Mouse (Mus musculus): Measurements from ENCODE around the gene Coro1a. TPM values are rescaled to one million over a fixed set of nuclear protein-coding genes. Genes with fewer than 3 reads are reported as not detected.
A peak's percentile ranks its signal among the peaks of the same experiment; 100 is the strongest.

Coro1a gene
- polyA plus RNA-seq, 1 experiment from 2014 or later: 21.5 TPM

DNA sequence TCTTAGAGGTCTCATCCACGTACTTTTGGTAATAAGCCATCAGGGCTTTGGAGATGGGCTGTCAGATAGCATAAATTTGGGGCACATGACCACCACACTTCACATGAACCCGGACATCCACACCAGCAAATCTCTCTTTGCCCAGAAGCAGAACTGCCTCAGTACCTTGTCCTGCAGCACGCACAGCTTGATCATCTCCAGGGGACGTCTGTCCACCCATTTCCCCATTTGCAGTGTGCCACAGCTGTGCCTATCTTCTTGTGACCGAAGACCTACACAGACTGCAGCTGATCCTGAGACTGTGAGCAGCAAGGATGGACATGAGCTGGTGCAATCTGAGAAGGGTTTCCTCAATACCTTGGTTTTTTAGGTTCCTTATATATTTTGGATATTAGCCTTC lies 18.1 kb upstream of the Coro1a start:
- Histone ChIP-seq H3K27ac (ENCODE audit: low read depth, low read length) (no peak overlapping the region), H3K9ac (ENCODE audit: low read depth, low read length) (no peak overlapping the region), H3K4me1 (replicated peaks; ENCODE audit: control insufficient read depth, insufficient read depth, low read length) (no peaks in the 10 kb centered on the region), H3K36me3 (ENCODE audit: control insufficient read depth, insufficient read depth) (no peaks in the 10 kb centered on the region), H3K27me3 (replicated peaks; ENCODE audit: control insufficient read depth, insufficient read depth, low read length) (no peaks in the 10 kb centered on the region), H3K9me3 (ENCODE audit: control insufficient read depth) (no peaks in the 10 kb centered on the region), H3K4me3 (ENCODE audit: low read depth, low read length) (no peak overlapping the region), H3K4me2 (replicated peaks; ENCODE audit: low read depth) (no peak overlapping the region)
- ATAC-seq: no peak
- 76% methylated on average over 5 of the region's 5 CpGs for WGBS
- no peak for TF ChIP-seq CTCF (IDR thresholded peaks at IDR 0.05; ENCODE audit: low read depth)

DNA sequence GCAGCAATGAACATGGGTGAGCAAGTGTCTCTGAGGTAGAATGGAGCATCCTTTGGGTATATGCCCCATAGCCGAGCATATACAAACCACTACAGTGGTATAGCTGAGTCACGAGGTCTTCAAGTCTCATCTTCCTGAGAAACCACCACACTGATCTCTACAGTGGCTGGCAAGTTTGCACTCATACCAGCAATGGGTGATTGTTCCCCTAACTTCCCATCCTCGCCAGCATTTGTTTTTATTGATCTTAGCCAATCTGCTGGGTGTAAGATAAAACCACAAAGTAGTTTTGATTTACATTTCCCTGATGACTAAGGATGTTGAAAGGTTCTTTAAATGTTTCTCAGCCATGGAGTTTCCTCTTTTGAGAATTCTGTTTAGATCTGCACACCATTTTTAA lies 17.5 kb upstream of the Coro1a start:
- no peak overlapping the region for H3K9ac ChIP-seq (ENCODE audit: low read depth, low read length)
- H3K27me3 ChIP-seq (replicated peaks; ENCODE audit: control insufficient read depth, insufficient read depth, low read length): no peaks in the 10 kb centered on the region
- 61% methylated on average over 3 of the region's 3 CpGs for WGBS
- no peak overlapping the region for H3K4me3 ChIP-seq (ENCODE audit: low read depth, low read length)
- H3K4me2 ChIP-seq (replicated peaks; ENCODE audit: low read depth): no peak overlapping the region
- TF ChIP-seq CTCF (IDR thresholded peaks at IDR 0.05; ENCODE audit: low read depth): no peak
- no peak for ATAC-seq
- no peaks in the 10 kb centered on the region for H3K9me3 ChIP-seq (ENCODE audit: control insufficient read depth)
- H3K36me3 ChIP-seq (ENCODE audit: control insufficient read depth, insufficient read depth): no peaks in the 10 kb centered on the region
- no peaks in the 10 kb centered on the region for H3K4me1 ChIP-seq (replicated peaks; ENCODE audit: control insufficient read depth, insufficient read depth, low read length)
- no peak overlapping the region for H3K27ac ChIP-seq (ENCODE audit: low read depth, low read length)

DNA sequence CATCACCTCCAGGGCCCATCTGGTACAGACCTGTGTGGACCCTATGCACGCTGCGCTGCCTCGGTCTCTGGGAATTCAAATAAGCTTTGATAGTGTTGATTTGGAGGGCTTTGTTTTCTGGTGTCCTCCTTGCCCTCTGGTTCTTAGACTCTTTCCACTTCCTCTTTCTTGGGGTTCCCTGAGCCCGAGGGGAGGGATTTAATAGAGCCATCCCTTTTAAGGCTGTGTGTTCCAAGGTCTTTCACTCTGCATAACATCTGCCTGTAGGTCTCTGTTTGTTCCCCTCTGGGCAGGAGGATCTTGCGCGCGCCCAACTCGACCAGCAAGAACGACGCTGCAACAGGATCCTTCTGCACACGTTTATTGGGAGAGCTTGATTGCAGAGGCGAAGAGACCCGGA lies 14.0 kb upstream of the Coro1a start:
- Histone ChIP-seq H3K36me3 (ENCODE audit: control insufficient read depth, insufficient read depth) (no peaks in the 10 kb centered on the region), H3K4me2 (replicated peaks; ENCODE audit: low read depth) (no peak overlapping the region), H3K9ac (ENCODE audit: low read depth, low read length) (no peak overlapping the region), H3K4me3 (ENCODE audit: low read depth, low read length) (no peak overlapping the region), H3K4me1 (replicated peaks; ENCODE audit: control insufficient read depth, insufficient read depth, low read length) (no peaks in the 10 kb centered on the region), H3K9me3 (ENCODE audit: control insufficient read depth) (no peaks in the 10 kb centered on the region), H3K27me3 (replicated peaks; ENCODE audit: control insufficient read depth, insufficient read depth, low read length) (no peaks in the 10 kb centered on the region), H3K27ac (ENCODE audit: low read depth, low read length) (no peak overlapping the region)
- 90% methylated on average over 13 of the region's 13 CpGs for WGBS
- no peak for TF ChIP-seq CTCF (IDR thresholded peaks at IDR 0.05; ENCODE audit: low read depth)
- no peak for ATAC-seq

DNA sequence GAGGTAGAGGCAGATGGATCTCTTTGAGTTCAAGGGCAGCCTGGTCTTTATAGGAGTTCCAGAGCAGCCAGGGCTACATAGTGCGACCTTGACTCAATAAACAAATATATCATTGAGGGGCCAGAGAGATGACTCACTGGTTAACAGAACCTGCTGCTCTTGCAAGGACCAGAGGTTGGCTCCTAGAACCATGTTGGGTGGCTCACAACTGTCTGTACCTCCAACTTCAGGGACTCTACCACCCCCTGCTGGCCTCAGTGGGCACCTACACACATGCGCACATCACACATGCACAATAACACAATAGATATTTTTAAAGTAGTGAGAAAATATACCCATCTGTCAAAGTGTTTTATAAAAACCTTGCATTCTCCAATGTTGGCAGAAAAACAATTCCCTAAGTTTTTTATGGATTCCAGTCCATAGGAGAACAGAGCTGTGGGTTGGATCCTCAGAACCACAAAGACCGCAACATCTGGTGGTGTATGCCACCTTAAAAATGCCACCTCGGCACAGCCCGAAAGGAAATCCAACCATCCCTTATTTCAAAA lies 11.3 kb upstream of the Coro1a start:
- TF ChIP-seq CTCF (IDR thresholded peaks at IDR 0.05; ENCODE audit: low read depth): 0 out of 2 replicates have a peak, but pooled peaks have one; percentile 35
- no peak overlapping the region for H3K4me2 ChIP-seq (replicated peaks; ENCODE audit: low read depth)
- no peaks in the 10 kb centered on the region for H3K9me3 ChIP-seq (ENCODE audit: control insufficient read depth)
- H3K27ac ChIP-seq (ENCODE audit: low read depth, low read length): no peak overlapping the region
- no peaks in the 10 kb centered on the region for H3K36me3 ChIP-seq (ENCODE audit: control insufficient read depth, insufficient read depth)
- no peaks in the 10 kb centered on the region for H3K27me3 ChIP-seq (replicated peaks; ENCODE audit: control insufficient read depth, insufficient read depth, low read length)
- 94% methylated on average over 5 of the region's 5 CpGs for WGBS
- no peak overlapping the region for H3K4me3 ChIP-seq (ENCODE audit: low read depth, low read length)
- no peak overlapping the region for H3K9ac ChIP-seq (ENCODE audit: low read depth, low read length)
- ATAC-seq: no peak
- no peaks in the 10 kb centered on the region for H3K4me1 ChIP-seq (replicated peaks; ENCODE audit: control insufficient read depth, insufficient read depth, low read length)

DNA sequence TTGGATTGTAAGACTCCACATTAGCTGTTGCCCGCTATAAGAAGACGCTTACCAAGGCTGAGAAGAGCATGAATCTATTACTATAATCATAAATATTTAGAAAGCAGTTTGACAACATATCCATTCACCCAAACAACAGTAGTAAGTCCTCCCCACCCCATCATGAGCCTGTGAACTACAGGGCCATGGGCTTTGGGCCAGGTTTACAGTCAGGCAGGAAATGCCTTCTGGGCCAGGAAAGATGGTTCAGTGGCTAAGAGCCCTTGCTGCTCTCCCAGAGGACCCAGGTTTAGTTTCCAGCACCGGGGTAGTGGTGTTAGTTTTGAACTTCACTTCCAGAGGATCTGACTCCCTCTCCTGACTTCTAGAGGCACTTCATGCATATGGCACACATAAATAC lies 10.0 kb upstream of the Coro1a start:
- Histone ChIP-seq H3K36me3 (ENCODE audit: control insufficient read depth, insufficient read depth) (no peaks in the 10 kb centered on the region), H3K27me3 (replicated peaks; ENCODE audit: control insufficient read depth, insufficient read depth, low read length) (no peaks in the 10 kb centered on the region), H3K9me3 (ENCODE audit: control insufficient read depth) (no peaks in the 10 kb centered on the region), H3K4me3 (ENCODE audit: low read depth, low read length) (no peak overlapping the region), H3K4me1 (replicated peaks; ENCODE audit: control insufficient read depth, insufficient read depth, low read length) (no peaks in the 10 kb centered on the region), H3K4me2 (replicated peaks; ENCODE audit: low read depth) (no peak overlapping the region), H3K27ac (ENCODE audit: low read depth, low read length) (no peak overlapping the region; the same call in 1 of the 2 replicates), H3K9ac (ENCODE audit: low read depth, low read length) (no peak overlapping the region)
- no peak for TF ChIP-seq CTCF (IDR thresholded peaks at IDR 0.05; ENCODE audit: low read depth)
- WGBS: 63% methylated on average over 3 of the region's 3 CpGs
- ATAC-seq: no peak

DNA sequence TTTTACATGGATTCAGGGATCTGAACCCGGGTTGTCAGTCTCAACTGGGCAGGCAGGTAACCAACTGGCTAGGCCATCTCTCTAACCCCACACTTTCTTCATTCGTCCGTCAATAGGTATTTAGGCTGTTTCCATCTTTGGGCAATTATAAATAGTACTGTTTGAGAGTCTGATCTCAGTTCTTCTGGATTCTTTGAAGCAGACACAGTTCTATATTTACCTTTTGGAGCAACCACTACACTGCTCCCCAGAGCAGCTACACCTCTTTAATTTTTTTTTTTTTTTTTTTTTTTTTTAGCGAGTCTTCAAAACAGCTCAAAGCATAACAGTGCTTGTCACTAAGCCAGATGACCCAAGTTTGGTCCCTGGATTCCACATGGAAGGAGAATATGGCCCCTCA lies 8.1 kb upstream of the Coro1a start:
- no peaks in the 10 kb centered on the region for H3K36me3 ChIP-seq (ENCODE audit: control insufficient read depth, insufficient read depth)
- no peak overlapping the region for H3K9ac ChIP-seq (ENCODE audit: low read depth, low read length)
- H3K4me1 ChIP-seq (replicated peaks; ENCODE audit: control insufficient read depth, insufficient read depth, low read length): no peaks in the 10 kb centered on the region
- no peaks in the 10 kb centered on the region for H3K9me3 ChIP-seq (ENCODE audit: control insufficient read depth)
- WGBS: 85% methylated on average over 4 of the region's 4 CpGs
- no peak overlapping the region for H3K4me2 ChIP-seq (replicated peaks; ENCODE audit: low read depth)
- no peak overlapping the region for H3K4me3 ChIP-seq (ENCODE audit: low read depth, low read length)
- no peak for ATAC-seq
- H3K27ac ChIP-seq (ENCODE audit: low read depth, low read length): no peak overlapping the region
- H3K27me3 ChIP-seq (replicated peaks; ENCODE audit: control insufficient read depth, insufficient read depth, low read length): no peaks in the 10 kb centered on the region
- TF ChIP-seq CTCF (IDR thresholded peaks at IDR 0.05; ENCODE audit: low read depth): no peak

DNA sequence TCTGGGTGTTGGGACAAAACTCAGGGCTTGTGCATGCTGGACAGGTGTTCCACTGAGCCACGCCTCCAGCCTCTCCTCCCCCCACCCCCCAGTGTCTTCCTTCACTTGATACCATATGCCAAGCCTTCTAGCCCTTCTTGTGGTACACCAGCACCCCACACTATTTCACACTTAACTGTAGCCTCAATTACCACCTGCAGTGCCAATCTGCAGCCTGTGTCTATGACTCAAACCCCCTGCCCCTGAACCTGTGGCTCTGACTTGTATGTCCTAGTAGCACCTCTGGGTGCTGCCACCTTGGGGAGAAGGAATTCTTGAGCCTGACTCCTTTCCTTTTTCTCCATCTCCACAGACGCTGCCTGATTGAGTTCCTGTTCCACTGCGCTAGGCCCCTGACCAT lies 4.3 kb upstream of the Coro1a start:
- no peaks in the 10 kb centered on the region for H3K9me3 ChIP-seq (ENCODE audit: control insufficient read depth)
- no peaks in the 10 kb centered on the region for H3K4me1 ChIP-seq (replicated peaks; ENCODE audit: control insufficient read depth, insufficient read depth, low read length)
- no peak for TF ChIP-seq CTCF (IDR thresholded peaks at IDR 0.05; ENCODE audit: low read depth)
- WGBS: 79% methylated on average over 3 of the region's 3 CpGs
- H3K27me3 ChIP-seq (replicated peaks; ENCODE audit: control insufficient read depth, insufficient read depth, low read length): no peaks in the 10 kb centered on the region
- no peak overlapping the region for H3K27ac ChIP-seq (ENCODE audit: low read depth, low read length)
- H3K9ac ChIP-seq (ENCODE audit: low read depth, low read length): no peak overlapping the region
- no peak for ATAC-seq
- no peak overlapping the region for H3K4me2 ChIP-seq (replicated peaks; ENCODE audit: low read depth)
- H3K36me3 ChIP-seq (ENCODE audit: control insufficient read depth, insufficient read depth): no peaks in the 10 kb centered on the region
- no peak overlapping the region for H3K4me3 ChIP-seq (ENCODE audit: low read depth, low read length)
